Mouse (Mus musculus): ENCODE data around the gene Exd2.

Gene Exd2

GRCm38 (mm10) chr12:80495691-80496090 lies 32.8 kb downstream of the Exd2 start:
- no peak for DNase-seq (ENCODE audit: low read depth, low spot score)

GRCm38 (mm10) chr12:80498356-80498755 lies 35.5 kb downstream of the Exd2 start:
- DNase-seq (ENCODE audit: low read depth, low spot score) = no peak

- DNase-seq (ENCODE audit: low read depth, low spot score) = no peak
These were observed 37.6 kb downstream of the Exd2 start for GRCm38 (mm10) chr12:80500506-80500905.

- no peak for DNase-seq (ENCODE audit: low read depth, low spot score)
These were observed 41.8 kb downstream of the Exd2 start for GRCm38 (mm10) chr12:80504718-80505117.

GRCm38 (mm10) chr12:80507041-80507745 lies 44.3 kb downstream of the Exd2 start:
- DNase-seq (ENCODE audit: low read depth, low spot score) = no peak

GRCm38 (mm10) chr12:80517977-80518376 lies 55.1 kb downstream of the Exd2 start, which contains the start of gene Galnt16:
Galnt16 (plus strand) TSS chr12:80518277.
- no peak for DNase-seq (ENCODE audit: low read depth, low spot score)

DNA sequence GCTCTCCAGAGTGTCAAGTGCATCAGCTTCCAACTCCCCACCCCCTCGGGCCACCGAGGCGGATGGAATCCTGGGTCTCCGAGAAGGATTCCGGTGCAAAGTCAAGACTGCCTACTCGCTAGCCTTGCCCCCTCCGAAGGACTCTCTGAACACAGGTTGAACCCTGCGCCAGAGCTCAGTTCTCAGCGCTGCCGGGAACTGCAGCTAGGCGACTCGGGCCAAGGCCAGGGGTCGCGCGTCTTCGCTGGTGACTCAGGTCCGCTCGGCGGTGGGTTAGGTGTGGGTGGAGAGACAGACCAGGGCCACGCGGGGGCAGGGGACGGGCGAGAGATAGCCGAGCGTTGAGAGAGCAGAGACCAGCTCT lies 55.5 kb downstream of the Exd2 start:
- DNase-seq (ENCODE audit: low read depth, low spot score) = no peak

DNA sequence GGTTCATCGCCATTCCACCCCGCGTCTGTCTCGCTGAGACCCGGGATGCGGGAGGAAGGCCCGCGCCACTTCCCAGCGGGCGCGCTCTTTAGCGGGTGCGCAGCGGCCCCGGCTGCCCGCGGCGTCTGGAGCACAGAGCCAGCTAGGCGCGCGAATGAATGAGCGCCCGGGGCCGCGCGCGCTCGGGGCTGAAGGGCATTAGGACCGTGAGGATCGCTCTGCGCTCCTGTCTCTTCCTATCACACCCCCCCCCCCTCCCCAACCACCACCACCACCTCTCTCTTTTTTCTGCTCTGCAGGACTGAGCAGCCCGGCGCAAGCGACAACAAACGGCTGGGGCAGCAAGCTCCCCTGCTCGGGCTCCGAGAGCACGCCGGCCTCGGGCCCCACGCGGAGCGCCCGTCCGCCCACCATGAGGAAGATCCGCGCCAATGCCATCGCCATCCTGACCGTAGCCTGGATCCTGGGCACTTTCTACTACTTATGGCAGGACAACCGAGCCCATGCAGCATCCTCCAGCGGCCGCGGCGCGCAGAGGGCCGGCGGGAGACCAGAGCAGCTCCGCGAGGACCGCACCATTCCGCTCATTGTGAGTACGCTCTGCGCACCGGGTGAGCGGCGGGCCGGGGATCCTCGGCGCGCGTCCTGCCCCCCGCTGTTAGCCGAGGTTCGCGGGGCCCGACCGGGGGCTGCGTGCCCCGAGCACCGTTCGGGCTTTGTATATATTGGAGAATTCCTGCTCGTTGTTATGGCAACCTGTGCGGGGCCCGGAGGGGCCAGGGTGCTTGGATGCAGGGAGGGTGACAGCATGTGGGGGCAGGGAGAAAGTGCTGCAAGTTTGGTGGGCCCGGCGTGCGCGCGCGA lies 56.1 kb downstream of the Exd2 start:
- no peak for DNase-seq (ENCODE audit: low read depth, low spot score)

DNA sequence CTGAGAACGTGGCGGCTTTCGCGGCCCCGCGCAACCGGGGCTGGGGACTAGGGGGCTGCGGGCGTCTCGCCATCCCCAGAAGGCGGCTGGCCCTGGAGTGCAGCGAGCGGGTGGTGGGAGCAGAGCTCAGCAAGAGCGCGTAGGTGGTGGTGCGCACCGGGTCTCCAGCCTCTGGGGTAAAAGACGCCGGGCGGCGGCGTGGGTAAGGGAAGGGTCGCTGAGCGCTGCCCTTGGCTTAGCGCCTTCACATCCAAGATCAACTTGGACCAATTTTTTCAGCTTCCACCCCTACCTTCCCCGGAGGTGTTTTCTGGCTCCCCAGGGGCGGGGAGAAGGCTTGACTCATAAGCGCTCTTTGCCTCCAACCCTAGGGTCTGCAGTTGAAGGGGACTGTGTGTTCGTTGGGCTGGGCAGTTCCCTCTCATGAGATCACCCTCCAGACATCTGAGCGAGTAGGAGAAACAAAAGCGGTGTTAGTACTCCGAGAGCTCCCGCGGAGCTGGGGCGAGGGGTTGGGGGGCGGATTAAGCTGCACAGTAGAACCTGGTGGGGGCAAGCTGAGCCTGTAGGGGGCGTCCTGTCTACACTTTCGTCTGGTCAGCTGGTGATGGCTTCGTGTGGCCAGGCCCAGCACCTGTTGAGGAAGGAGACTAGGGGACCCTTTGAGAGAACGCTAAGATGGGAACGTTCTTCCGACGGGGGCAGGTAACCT lies 56.9 kb downstream of the Exd2 start:
- DNase-seq (ENCODE audit: low read depth, low spot score) = no peak

DNA sequence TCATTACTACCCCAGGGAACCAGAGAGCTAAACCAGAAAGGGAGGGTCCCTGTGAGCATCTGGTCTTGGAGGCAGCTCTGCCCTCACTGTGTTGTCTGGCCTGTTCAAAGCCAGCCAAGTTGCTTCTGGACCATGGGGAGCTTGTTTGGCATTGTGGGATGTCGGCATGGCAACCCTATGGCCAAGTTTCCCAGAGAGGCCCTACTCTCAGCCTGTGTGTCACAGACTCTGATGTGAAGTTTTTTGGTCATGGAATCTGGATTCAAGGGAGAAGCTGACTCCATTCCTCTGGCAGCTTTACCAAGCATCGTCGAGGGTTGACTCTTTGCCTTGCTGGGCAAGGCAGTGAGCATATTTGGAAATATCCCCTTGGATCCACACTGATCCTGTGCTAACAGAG lies 59.1 kb downstream of the Exd2 start:
- no peak for DNase-seq (ENCODE audit: low read depth, low spot score)

DNA sequence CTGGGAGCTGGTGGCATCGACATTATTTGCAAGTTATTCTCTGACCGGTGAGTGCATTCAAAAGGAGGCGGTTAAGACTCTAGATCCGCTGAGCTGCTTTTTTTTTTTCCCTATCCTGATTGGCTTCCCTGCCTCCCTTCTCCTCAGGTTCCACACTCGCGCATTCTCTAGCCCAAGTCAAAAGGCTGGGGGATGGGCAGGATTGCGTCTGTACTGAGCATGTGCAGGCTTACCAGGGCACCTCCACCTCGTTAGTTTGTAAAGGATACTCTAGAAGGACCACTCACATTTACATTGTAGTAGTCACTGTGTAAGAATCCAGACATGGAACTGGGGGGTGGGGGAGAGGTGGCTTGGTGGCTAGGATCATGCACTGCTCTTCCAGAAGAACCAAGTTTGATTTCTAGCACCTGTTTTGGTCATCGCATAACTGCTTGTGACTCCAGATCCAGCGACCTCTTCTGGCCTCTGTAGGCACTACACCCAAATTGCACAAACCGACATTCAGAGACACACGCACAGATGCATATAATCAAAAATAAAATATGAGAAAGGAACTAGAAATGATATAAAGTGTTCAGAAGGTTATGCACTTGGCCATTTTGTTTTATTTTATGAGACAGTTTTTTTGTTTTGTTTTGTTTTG lies 61.5 kb downstream of the Exd2 start:
- DNase-seq (ENCODE audit: low read depth, low spot score) = no peak

GRCm38 (mm10) chr12:80525513-80525912 lies 62.6 kb downstream of the Exd2 start:
- no peak for DNase-seq (ENCODE audit: low read depth, low spot score)

DNA sequence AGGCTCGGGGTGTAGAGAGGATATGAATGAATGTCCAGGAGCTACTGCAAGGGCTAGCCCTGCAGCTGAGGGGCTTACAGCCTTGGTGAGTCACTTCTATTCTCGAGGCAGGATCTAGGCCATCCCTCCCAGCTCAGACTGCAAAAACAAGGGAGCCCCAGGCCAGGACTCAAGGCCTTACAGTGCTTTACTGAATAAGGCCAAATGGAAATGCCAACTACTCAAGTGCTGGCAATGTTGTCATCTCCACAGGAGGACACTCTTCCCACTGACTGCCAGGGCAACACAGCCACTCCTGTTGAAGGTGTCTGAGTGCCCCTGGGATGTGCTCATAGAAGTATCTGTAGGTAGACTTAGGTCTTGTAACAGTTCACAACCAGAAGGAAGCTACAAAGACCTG lies 63.6 kb downstream of the Exd2 start:
- DNase-seq (ENCODE audit: low read depth, low spot score) = no peak

DNA sequence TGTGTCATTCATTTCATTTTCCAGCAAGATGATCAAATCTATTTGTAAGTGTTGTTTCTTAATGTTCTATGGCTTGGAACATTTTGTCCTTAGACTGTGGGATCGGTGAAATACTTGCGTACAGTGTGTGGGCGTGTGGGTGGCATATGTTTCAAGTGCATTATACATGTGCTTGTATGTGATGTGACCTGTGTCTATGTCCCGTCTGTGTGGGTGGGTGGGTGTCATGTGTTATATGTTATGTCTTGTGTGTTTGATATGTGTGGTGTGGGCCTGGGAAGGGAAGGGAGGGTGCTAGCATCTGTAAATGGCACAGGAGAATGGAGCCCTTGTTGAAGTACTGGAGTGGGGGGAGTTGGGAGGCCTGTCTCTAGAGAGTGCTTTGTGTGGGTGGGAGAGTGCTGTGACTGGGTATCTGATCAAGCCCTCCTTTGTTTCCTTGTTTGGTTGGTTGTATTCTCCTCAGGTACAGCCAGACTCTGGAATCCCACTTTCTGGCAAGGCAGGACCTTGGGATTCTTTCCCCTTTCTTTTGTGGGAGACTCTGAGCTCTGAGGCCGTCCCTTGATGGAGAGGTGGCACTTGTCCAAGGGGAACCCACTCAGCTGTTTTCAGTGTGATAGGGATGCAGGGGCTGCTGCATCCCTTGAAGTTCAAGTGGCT lies 65.0 kb downstream of the Exd2 start:
- no peak for DNase-seq (ENCODE audit: low read depth, low spot score)

DNA sequence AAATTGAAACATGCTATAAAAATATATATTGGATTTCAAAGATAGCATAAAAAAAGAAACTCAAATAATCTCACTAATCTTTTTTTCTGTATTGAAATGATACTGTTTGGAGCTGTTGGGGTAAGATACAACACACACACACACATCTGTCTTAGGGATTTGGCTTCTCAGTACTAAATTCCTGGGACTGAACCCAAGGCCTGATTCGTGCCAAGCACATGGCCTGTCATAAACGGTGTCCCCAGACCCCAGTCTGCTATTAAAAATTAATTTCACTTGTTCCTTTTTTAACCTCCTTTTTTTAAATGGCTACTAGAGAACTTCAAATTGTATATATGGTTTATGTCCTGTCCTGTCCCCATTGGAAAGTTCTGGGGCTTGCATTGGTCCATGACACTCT lies 67.2 kb downstream of the Exd2 start:
- DNase-seq (ENCODE audit: low read depth, low spot score) = no peak

DNA sequence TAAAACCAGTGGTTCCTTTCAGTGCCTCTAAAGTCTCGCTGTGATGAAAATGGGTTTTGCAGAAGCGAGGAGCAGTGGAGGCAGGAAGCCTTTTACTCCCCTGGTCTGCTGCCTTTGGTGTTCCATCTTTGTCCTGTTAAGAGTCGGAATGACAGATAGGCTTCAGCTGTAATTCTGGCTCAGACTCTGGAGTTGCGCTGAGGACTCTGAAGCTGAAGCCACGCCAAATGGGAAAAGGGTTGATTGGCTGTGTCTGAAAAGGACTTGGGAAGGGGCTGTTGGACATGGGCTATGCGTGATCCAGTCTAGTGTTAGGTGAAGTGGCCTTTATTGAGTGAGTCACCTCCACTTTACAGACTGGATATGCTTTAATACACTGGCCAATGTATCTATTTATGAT lies 67.7 kb downstream of the Exd2 start:
- no peak for DNase-seq (ENCODE audit: low read depth, low spot score)

- DNase-seq (ENCODE audit: low read depth, low spot score) = no peak
These were observed 68.7 kb downstream of the Exd2 start for GRCm38 (mm10) chr12:80531585-80531984.

DNA sequence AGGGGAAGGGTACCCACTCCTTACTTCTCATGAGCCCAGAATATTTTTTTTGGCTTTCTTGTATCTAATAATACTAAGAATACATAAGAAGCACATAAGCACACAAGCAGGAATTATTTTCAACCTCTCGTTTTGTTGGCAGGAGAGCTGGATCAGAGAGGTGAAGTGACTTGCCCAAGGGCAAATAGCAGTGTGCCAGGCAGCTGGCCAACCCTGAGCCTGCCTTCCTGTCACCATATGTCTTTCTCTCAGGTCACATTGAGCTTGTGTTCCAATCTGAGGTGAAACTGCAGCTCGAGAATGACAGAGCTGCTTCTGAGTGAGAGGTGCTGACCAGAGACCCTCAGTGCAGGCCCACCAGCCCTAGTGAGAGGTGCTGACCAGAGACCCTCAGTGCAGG lies 71.0 kb downstream of the Exd2 start:
- DNase-seq (ENCODE audit: low read depth, low spot score) = no peak

- no peak for DNase-seq (ENCODE audit: low read depth, low spot score)
These were observed 74.4 kb downstream of the Exd2 start for GRCm38 (mm10) chr12:80537313-80537712.

GRCm38 (mm10) chr12:80538311-80538710 lies 75.4 kb downstream of the Exd2 start:
- DNase-seq (ENCODE audit: low read depth, low spot score) = no peak

GRCm38 (mm10) chr12:80545310-80545709 lies 82.4 kb downstream of the Exd2 start:
- no peak for DNase-seq (ENCODE audit: low read depth, low spot score)

All from brain, embryonic 18.5 days (tissue).